Mouse (Mus musculus) heart, adult 9 months (tissue): ENCODE measurements around the gene Gm8113.
"Not testable (repeated sequence)": the region's sequence is repeated elsewhere in the genome, so short reads cannot be mapped to it uniquely, and the experiment has no call there.

Experiments
- DNase-seq, 2 experiments: peaks; one replicate each; pipeline ENCODE4 v3.0.0; 2022; ENCODE audit warnings: low spot score in 2 of 2

The Gm8113 gene

DNA sequence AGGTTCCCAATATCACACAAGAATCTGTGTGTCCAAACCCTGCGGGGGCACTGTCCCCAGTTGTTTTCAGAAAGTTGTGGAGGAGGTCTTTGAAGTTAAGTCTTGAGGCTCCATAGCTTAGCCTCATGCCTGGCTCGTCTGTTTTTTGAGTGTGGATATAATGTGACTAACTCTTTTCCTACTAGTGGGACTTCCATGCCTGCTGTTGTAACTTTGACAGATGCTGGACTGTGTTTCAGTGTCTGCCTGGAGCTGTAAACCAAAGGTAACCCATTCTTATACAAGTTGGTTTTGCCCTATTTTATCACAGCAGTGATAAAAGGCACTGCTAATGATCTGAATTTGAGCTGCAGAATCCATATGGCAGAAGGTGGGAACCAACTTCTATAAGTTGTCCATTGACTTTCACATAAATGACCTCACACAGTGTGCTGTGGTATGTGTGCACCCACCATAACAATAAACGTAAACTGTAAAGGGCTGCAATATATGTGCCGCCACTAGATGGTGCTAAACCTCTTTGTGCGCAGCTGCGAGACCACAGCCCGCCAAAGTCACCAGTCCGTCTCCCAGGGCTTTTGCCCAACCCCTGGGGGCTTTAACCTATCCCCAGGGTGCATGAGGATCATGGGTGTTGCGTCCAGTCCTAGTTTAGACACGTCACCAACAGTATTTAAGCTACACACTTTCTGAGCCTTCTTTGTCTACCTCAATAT is at the start of gene Gm8113:
TSS of gene Gm8113 (plus strand) at position 703 of the 716 bp plus-strand sequence.
- DNase-seq = peak; percentile 3 to 45

DNA sequence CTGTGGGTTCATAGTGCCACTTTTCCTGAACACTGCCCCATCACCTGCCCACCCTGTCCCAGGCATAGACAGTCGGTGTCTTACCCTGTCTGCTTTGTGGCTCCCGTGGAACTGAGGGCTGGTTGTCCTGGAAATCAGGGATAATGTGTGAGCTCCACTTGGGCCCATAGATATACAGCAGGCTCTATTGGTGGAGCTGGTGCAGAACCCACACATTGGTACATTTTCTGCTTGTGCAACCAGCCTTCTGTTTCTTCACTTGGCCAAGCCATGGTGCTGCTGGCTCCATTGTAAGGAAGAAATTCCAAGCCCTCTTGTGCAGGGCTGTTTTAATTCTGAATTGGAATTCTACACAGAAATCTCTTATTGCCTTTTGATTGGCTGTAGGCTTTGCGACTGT is 49.8 kb upstream of the Gm8113 start, which contains the start of gene Ear1:
TSS of gene Ear1 (minus strand) at position 101 of the 400 bp plus-strand sequence.
- DNase-seq = not testable (repeated sequence)

DNA sequence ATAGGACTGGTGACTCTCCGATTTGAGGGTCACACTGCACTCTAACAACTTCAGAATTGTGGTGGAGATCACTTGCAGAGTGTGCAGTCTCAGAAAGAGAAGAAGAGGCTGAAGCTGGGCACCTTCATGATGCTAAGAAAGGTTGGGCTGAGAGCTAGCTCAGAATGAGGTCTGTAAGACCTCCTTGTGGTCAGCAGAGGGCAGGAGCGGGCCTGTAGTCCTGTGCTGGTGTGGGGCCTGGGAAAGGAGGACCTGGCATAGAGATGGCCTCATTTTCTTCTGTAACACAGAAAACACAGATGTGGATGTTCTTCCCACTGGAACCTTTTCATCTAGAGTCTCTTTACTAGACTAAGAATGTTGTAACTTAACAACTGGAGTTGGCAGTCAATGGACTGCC is 47.4 kb upstream of the Gm8113 start:
- DNase-seq = not testable (repeated sequence)

DNA sequence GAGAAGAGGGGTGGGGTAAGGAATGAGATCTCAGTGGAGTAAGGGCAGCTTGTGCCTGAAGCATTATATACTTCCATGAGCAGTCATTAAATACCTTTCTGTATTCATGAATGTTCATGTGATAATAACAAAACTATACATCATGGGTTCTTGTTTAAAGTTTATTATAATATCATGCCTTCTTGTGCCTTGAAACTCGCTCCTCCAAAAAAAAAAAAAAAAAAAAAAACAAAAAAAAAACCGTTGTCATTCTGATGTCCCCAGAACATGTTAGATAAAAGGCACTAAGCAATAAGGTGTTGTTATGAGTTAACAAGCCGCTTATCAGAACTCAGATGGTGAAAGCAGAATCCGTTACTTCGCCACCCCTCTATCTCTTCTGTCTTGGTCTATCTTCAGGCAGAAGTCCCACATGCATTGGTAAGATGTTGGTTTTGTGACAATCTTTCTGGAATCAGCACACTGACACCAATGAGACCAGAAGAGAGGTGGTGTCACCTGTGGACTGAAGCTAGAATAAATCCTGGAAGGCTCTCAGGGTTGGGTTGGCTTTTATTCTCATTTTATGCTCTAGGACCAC is 45.1 kb upstream of the Gm8113 start:
- DNase-seq = not testable (repeated sequence)

DNA sequence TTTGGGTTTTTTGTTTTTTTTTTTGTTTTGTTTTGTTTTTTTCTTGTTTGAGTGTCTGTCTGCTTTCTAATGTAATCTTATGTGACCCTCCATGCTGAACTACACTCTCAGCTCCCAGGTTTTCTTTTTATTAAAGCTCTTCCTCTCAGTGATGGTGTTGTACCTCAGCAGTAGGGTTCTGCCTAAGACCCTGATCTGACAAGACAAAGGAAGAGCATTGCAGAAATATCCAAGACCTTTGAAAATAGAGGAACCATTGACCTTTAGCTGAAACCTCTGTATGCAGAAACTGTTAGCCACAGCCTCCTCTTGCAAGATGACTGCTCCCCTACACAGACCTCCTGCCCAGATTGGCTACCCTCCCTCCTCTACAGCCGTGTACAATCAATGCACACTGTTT is 39.0 kb upstream of the Gm8113 start:
- DNase-seq = not testable (repeated sequence)

DNA sequence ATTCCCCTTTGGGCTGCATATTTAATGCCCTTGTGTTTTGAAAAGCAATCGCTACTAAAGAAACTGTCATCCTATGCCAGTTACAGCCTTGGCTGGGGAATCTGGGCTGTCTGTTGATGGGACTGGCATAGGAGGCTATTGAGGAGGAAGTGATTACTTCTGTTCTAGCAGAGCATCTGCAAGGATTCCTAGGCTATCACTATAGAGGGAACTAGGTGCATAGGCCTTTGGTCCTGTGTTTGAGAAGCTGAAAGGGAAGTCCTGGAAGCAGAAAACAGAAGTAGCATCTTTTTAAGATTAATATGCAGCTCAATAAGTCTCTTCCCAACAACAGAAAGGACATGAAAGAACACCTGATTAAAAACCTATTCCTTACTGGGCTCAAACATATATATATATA is 33.9 kb upstream of the Gm8113 start:
- DNase-seq = not testable (repeated sequence)

DNA sequence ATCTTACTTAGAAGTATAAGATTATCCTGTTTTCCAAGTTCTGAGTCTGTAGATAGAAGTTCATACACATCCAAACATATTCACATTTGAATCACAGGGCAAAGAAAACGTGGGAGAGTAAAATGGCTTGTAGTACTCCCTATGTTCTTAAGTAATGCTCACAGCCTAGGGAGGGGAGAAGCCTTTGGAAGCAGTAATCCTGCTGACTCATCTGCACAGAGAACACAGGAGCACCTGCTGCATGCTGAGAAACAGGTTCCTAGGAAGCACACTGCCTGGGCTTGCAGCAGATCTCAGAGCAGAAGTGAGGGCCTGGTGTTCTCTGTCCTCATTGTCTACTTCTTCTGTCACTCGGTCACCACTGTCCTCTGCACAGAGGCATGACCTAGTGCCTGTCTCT is 29.8 kb upstream of the Gm8113 start:
- DNase-seq = not testable (repeated sequence)

DNA sequence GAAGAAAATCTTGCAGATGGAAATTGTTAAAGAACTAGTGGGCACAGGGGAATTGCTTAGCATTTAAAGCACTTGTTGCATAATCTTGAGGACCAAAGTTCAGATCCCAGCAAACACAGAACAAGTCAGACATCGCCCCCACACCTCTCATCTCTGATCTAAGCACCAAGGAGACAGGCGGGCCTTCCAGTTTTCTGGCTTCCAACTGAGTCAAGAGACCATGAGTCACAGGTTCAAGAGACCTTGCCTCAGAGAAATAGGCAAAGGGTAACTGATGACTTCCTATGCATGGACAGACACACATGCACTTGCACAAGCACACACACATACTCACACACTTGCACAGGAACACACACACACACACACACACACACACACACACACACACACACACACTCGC is 26.6 kb upstream of the Gm8113 start:
- DNase-seq = not testable (repeated sequence)

DNA sequence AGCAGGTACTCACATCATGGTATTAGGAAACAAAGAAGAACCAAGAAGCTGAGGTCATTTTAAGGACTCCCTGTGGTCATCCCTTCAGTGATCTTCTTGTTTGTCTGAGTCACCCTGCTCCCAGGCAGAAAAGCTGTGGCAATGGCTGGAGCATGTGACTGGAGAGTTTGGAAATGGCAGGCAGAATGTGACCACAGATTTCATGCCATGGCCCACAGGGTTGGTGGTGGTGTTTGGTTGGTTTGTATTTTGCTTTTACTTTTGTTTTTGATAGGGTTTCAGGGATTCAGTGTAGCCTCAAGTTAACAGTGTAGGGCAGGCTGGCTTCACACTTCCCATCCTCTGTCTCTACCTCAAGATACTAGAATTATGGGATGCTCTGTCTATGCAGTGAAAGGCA is 7.0 kb upstream of the Gm8113 start:
- not testable (repeated sequence) for DNase-seq

DNA sequence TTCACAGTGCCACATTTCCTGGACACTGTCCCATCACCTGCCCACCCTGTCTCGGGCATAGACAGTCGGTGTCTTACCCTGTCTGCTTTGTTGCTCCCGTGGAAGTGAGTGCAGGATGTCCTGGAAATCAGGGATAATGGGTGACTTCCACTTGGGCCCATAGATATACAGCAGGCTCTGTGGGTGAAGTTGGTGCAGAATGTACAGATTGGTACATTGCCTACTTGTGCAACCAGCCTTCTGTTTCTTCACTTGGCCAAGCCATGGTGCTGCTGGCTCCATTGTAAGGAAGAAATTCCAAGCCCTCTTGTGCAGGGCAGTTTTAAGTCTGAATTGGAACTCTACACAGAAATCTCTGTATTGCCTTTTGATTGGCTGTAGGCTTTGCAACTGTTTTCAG is 1.7 kb upstream of the Gm8113 start, which contains the start of gene Ear10:
TSS of gene Ear10 (minus strand) at position 101 of the 400 bp plus-strand sequence.
- not testable (repeated sequence) for DNase-seq

DNA sequence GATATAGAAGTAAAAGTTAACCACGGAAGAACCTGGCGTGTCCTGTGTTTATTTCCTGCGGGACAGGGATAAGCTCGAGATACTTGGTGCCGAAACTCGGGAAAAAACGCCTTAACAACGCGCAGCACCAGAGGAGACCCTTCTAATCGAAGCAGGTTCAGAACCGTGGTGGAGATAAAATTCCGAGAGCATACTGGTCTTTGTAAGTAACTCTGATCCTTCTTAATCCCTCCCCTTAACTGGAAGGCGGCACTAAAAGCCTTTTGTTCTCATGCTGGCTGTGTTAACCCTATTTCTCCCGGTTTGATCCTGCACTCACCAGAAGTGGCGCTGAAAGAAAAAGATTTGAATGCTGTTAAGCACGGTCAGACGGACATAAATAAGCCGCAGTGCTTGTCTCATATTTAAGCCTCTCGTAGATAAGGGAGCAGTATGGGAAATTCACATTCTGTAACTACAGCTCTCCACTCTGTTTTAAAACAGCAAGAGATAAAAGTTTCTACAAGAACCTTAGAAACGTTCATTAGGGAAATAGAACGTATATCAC is 287 bp downstream of the Gm8113 start:
- DNase-seq = peak in 1 of 2 experiments; percentile 0

DNA sequence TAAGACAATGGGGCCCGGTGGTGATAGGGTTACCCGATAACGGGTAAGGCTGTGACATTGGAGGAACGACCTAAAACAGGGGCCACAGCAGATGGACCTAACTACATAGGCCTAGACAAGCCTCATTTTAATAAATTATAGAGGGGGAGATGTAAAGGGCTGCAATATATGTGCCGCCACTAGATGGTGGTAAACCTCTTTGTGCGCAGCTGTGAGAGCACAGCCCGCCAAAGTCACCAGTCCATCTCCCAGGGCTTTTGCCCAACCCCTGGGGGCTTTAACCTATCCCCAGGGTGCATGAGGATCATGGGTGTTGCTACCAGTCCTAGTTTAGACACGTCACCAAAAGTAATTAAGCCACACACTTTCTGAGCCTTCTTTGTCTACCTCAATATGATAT is 7.8 kb downstream of the Gm8113 start:
- peak; percentile 1 to 2 for DNase-seq

DNA sequence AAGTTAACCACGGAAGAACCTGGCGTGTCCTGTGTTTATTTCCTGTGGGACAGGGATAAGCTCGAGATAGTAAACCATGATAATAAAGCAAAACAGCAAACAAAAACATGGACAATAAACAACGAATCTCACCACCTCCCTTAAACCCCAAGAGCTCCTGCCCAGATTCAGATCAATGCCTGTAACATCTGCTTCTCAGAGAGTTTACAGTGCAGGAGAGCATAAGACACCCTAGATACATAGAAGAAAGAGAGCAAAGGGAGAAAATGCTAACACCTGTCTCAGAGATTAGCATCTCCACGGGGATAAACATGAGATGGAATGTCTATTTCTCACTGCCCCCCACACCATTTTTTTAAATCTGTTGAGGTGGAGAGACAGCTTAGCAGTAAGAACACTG is 8.2 kb downstream of the Gm8113 start:
- DNase-seq = not testable (repeated sequence)

DNA sequence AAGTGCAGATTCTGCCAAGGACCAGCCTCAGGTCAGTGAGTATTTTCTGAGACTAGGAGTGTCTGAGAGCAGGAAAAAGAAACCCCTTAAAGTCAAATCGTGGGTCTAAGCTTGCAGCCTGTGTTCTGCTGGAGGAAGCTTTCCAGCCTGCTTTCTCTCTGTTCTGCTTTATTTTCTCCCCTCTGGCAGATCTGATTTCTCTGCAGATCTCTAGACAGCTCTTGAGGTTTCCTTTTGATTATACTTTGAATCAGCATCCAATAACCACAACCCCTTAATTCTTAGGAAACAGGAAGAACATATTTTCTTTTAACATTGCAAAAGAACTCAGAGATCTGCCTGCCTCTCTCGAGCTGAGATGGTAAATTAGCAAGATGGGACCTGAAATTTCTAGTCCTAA is 28.2 kb downstream of the Gm8113 start:
- DNase-seq = not testable (repeated sequence)

DNA sequence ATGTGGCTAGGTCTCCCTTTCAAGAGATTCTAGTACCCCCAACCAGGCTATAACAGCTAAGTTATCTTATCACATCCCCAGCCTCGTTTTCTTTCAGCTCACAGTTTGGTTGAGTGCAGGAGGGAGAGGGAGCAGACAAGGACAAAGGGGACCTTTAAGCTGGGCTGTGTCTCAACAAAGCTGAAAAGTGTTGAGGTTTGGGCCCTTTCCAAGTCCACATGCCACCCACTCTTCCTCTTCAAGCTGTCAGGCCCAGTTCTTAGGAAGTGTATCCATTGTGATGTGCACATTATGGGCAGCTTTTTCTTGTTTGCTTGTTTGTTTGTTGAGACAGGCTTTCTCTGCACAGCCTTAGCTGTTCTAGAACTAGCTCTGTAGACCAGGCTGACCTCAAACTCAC is 29.9 kb downstream of the Gm8113 start:
- DNase-seq = not testable (repeated sequence)

DNA sequence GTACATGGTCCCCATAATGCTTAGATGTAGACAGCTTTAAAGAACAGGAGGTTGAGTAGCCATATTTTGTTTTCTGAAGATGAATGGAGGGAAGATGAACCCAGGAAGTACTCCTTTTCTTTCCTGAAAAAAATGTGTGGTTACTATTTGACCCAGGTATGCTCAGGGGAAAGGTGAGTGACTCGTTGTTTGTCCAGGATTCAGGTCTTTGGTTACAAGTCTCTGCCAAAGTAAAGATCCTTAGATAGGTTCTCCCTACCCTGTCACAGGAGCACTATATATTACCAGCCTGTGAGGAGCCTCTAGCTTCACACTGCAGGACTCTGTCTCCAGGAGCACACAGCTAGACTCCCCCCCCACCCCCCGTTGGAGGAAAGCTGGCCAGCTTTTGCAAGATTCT is 31.6 kb downstream of the Gm8113 start, which contains the start of gene Ang5:
TSS of gene Ang5 (plus strand) at position 301 of the 400 bp plus-strand sequence.
- DNase-seq = not testable (repeated sequence)
